Mouse (Mus musculus) right cerebral cortex, adult 2 months (tissue): Measurements from ENCODE around the gene Klf15.

Experiments
- DNase-seq, 2 experiments: peaks; one replicate each; pipeline ENCODE4 v3.0.0; 2021 to 2022; ENCODE audit warnings: low spot score in 2 of 2

The Klf15 gene

GRCm38 (mm10) chr6:90463890-90464421 is 1.6 kb downstream of the Klf15 start:
- DNase-seq = no peak

- no peak for DNase-seq
Measured at GRCm38 (mm10) chr6:90465028-90465640, 2.8 kb downstream of the Klf15 start.

GRCm38 (mm10) chr6:90466079-90466478 is 3.7 kb downstream of the Klf15 start:
- DNase-seq = no peak

GRCm38 (mm10) chr6:90466847-90467410 is 4.6 kb downstream of the Klf15 start:
- DNase-seq = no peak

GRCm38 (mm10) chr6:90468216-90468615 is 5.8 kb downstream of the Klf15 start:
- no peak for DNase-seq

- DNase-seq = no peak
Measured at GRCm38 (mm10) chr6:90469041-90469440, 6.7 kb downstream of the Klf15 start.

- DNase-seq = no peak
Measured at GRCm38 (mm10) chr6:90470255-90470654, 7.9 kb downstream of the Klf15 start.

- DNase-seq = peak; percentile 26 to 66
Measured at GRCm38 (mm10) chr6:90470947-90471541, 8.7 kb downstream of the Klf15 start.

GRCm38 (mm10) chr6:90472079-90472478 is 9.7 kb downstream of the Klf15 start:
- no peak for DNase-seq

GRCm38 (mm10) chr6:90472697-90473096 is 10.3 kb downstream of the Klf15 start:
- no peak for DNase-seq

GRCm38 (mm10) chr6:90473630-90474360 is 11.4 kb downstream of the Klf15 start:
- DNase-seq = no peak

- DNase-seq = no peak
Measured at GRCm38 (mm10) chr6:90474361-90474750, 12.0 kb downstream of the Klf15 start.

GRCm38 (mm10) chr6:90475176-90475853 is 12.9 kb downstream of the Klf15 start:
- DNase-seq = no peak

GRCm38 (mm10) chr6:90475854-90476212 is 13.5 kb downstream of the Klf15 start:
- no peak for DNase-seq

- DNase-seq = peak; percentile 48 to 63
Measured at GRCm38 (mm10) chr6:90476941-90477518, 14.7 kb downstream of the Klf15 start.

- DNase-seq = no peak
Measured at GRCm38 (mm10) chr6:90484249-90484648, 21.9 kb downstream of the Klf15 start.

GRCm38 (mm10) chr6:90484876-90485275 is 22.5 kb downstream of the Klf15 start:
- DNase-seq = peak in 1 of 2 experiments; percentile 26

GRCm38 (mm10) chr6:90486176-90486921 is 24.0 kb downstream of the Klf15 start, which contains the start of gene Aldh1l1:
Aldh1l1 (plus strand) TSS chr6:90486427.
- DNase-seq = no peak

GRCm38 (mm10) chr6:90487531-90487930 is 25.2 kb downstream of the Klf15 start:
- DNase-seq = no peak

- DNase-seq = no peak
Measured at GRCm38 (mm10) chr6:90489532-90489931, 27.2 kb downstream of the Klf15 start.

- no peak for DNase-seq
Measured at GRCm38 (mm10) chr6:90490976-90491375, 28.6 kb downstream of the Klf15 start.
